Mouse (Mus musculus) stomach, embryonic 14.5 days (tissue): ENCODE data around the gene Hoxa11. TPM values are rescaled to one million over a fixed set of nuclear protein-coding genes. Genes with fewer than 3 reads are reported as not detected.

Source experiments
- ATAC-seq: fragments of 200-750 bp; cut with Nextera tagmentation; 2 replicates; pipeline ENCODE4 v1.8.0; 2017; ENCODE audit warnings: low read depth, moderate TSS enrichment; ENCODE audit not compliant: insufficient number of reproducible peaks, insufficient read depth, low FRiP score
- H3K27ac ChIP-seq: fragments of 300-500 bp; sonication (generic); 2 replicates; pipeline ENCODE4 v1.5.1; 2014; ENCODE audit warnings: mild to moderate bottlenecking, low read length, moderate library complexity, mixed read lengths
- H3K27me3 ChIP-seq: fragments of 300-500 bp; sonication (generic); 2 replicates; pipeline ENCODE4 v1.6.1; 2014; ENCODE audit warnings: low read length, control low read depth, mixed read lengths; ENCODE audit not compliant: control insufficient read depth, insufficient read depth
- H3K36me3 ChIP-seq: fragments of 300-500 bp; sonication (generic); 2 replicates; pipeline ENCODE4 v1.6.1; 2014; ENCODE audit warnings: mild to moderate bottlenecking, control low read depth, low read length, moderate library complexity, mixed read lengths; ENCODE audit not compliant: control insufficient read depth, insufficient read depth
- H3K4me1 ChIP-seq: fragments of 300-500 bp; sonication (generic); 2 replicates; pipeline ENCODE4 v1.6.1; 2014; ENCODE audit warnings: low read length, control low read depth, mixed read lengths; ENCODE audit not compliant: control insufficient read depth, insufficient read depth
- H3K4me2 ChIP-seq: fragments of 300-500 bp; sonication (generic); replicated peaks from 2 replicates; pipeline ENCODE4 v1.6.1; 2014; ENCODE audit warnings: low read depth, low read length, control low read depth
- H3K4me3 ChIP-seq: fragments of 300-500 bp; sonication (generic); 2 replicates; pipeline ENCODE4 v1.5.1; 2014; ENCODE audit warnings: low read depth, low read length, control low read depth
- H3K9ac ChIP-seq: fragments of 300-500 bp; sonication (generic); replicated peaks from 2 replicates; pipeline ENCODE4 v1.6.1; 2014; ENCODE audit warnings: low read depth, mild to moderate bottlenecking, control low read depth, low read length, moderate library complexity, mixed read lengths
- H3K9me3 ChIP-seq: fragments of 300-500 bp; sonication (generic); 2 replicates; pipeline ENCODE4 v1.6.1; 2016; ENCODE audit warnings: low read depth, low read length, control low read depth; ENCODE audit not compliant: control insufficient read depth
- WGBS: fragments of 180-500 bp; shearing (Covaris S2); extraction: QIAGEN DNeasy Blood & Tissue Kit; methylation state at CpG from one replicate; pipeline ENCODE4 v1.1.7; 2014; 5-methylcytosine and 5-hydroxymethylcytosine counted together
- polyA plus RNA-seq: library from polyadenylated mRNA; unstranded; fragments of >200 nt; fragmentation: Nextera tagmentation; extraction: Ambion mirVana; gene quantifications from 2 replicates; pipeline ENCODE4 v1.2.1, GENCODE M21; 2014

Hoxa11 gene
- polyA plus RNA-seq, 1 experiment from 2014 or later = not detected

GRCm38 (mm10) chr6:52216691-52217458 lies 28.7 kb downstream of the Hoxa11 start:
- H3K4me1 ChIP-seq = 0 out of 2 replicates have a peak, but pooled peaks cover 4% of the 10 kb centered on the region

DNA sequence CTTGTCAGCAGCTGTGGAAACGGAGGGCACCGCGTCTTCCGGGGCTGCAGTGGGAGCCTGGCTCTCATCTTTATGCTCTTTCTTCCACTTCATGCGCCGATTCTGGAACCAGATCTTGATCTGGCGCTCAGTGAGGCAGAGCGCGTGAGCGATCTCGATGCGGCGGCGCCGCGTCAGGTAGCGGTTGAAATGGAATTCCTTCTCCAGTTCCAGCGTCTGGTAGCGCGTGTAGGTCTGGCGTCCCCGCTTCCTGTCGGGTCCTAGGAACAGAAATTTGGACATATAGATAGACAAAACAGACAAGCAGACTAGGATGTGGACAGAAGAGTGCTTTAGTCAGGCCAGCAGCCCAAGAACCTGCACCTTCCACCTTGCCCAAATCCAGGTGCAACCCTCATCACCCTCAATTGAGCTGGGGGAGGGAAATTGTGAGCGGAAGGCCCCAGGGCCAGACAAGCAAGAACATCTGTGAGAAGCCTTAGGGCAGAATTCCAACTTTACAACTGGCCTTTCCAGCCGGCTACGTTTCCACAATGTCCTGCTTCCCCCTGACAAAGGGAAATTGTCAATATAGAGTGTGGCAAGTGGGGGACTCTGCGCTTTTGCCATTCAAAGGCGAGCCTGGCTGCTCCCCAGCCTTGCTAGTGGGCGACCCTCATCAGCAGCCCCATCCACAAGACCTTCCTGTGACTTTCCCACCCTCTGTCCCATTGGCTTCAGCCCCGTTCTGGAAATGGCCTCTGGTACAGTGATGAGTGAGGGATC lies 29.7 kb downstream of the Hoxa11 start:
- WGBS = 4% methylated on average over 30 of the region's 30 CpGs
- no peak for ATAC-seq
- peak overlapping the region; percentile 41 for H3K4me3 ChIP-seq
- H3K9ac ChIP-seq = peak overlapping the region; percentile 26
- H3K4me2 ChIP-seq = peak overlapping the region; percentile 44
- H3K9me3 ChIP-seq = no peaks in the 10 kb centered on the region
- H3K36me3 ChIP-seq = no peaks in the 10 kb centered on the region
- 0 out of 2 replicates have a peak, but pooled peaks cover 4% of the 10 kb centered on the region for H3K4me1 ChIP-seq
- H3K27ac ChIP-seq = peak overlapping the region; percentile 6; the same call in 1 of the 2 replicates
- peaks cover 59% of the 10 kb centered on the region for H3K27me3 ChIP-seq

More at GRCm38 (mm10) chr6:52216691-52217458, 28.7 kb downstream of the Hoxa11 start:
- WGBS = 2% methylated on average over 60 of the region's 60 CpGs
- H3K36me3 ChIP-seq = no peaks in the 10 kb centered on the region
- peak overlapping the region; percentile 31 for H3K9ac ChIP-seq
- peak overlapping the region; percentile 44; the same call in 1 of the 2 replicates for H3K27ac ChIP-seq
- H3K9me3 ChIP-seq = no peaks in the 10 kb centered on the region
- H3K4me3 ChIP-seq = peak overlapping the region; percentile 41
- H3K4me2 ChIP-seq = peak overlapping the region; percentile 44
- peaks cover 55% of the 10 kb centered on the region for H3K27me3 ChIP-seq
- no peak for ATAC-seq

DNA sequence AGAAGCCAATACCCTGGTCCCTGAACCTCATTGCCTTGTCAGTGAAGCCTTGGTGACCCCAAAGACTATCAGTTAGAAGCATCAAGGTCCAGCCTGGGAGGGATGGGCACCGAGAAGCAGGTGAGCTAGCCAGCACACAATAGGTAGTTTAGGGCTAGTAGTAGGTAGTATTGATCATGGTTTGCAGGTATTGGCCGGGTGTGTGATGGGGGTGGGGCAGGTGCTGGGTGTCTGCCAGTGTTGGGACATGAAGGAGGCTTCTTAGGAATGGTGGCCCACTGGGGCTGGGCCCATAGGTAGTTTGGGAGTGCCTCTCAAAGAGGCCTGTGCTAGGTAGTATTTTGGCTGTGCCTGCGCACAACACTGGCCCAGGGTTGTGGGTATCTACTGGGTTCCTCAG lies 30.5 kb downstream of the Hoxa11 start:
- Histone ChIP-seq H3K4me3 (no peak overlapping the region), H3K36me3 (no peaks in the 10 kb centered on the region), H3K4me1 (0 out of 2 replicates have a peak, but pooled peaks cover 4% of the 10 kb centered on the region), H3K4me2 (peak overlapping the region; percentile 44; the same call in 1 of the 2 replicates), H3K27me3 (peaks cover 54% of the 10 kb centered on the region), H3K9me3 (no peaks in the 10 kb centered on the region), H3K27ac (no peak overlapping the region), H3K9ac (no peak overlapping the region)
- WGBS = 31% methylated on average over 3 of the region's 3 CpGs
- no peak for ATAC-seq

- Histone ChIP-seq H3K27me3 (peaks cover 51% of the 10 kb centered on the region), H3K27ac (no peak overlapping the region), H3K4me3 (no peak overlapping the region), H3K36me3 (no peaks in the 10 kb centered on the region), H3K4me1 (0 out of 2 replicates have a peak, but pooled peaks cover 4% of the 10 kb centered on the region), H3K9me3 (no peaks in the 10 kb centered on the region), H3K4me2 (peak overlapping the region; percentile 35; the same call in 1 of the 2 replicates), H3K9ac (no peak overlapping the region)
- no peak for ATAC-seq
- 21% methylated on average over 5 of the region's 5 CpGs for WGBS
Observed at GRCm38 (mm10) chr6:52214271-52214670, 31.3 kb downstream of the Hoxa11 start.

DNA sequence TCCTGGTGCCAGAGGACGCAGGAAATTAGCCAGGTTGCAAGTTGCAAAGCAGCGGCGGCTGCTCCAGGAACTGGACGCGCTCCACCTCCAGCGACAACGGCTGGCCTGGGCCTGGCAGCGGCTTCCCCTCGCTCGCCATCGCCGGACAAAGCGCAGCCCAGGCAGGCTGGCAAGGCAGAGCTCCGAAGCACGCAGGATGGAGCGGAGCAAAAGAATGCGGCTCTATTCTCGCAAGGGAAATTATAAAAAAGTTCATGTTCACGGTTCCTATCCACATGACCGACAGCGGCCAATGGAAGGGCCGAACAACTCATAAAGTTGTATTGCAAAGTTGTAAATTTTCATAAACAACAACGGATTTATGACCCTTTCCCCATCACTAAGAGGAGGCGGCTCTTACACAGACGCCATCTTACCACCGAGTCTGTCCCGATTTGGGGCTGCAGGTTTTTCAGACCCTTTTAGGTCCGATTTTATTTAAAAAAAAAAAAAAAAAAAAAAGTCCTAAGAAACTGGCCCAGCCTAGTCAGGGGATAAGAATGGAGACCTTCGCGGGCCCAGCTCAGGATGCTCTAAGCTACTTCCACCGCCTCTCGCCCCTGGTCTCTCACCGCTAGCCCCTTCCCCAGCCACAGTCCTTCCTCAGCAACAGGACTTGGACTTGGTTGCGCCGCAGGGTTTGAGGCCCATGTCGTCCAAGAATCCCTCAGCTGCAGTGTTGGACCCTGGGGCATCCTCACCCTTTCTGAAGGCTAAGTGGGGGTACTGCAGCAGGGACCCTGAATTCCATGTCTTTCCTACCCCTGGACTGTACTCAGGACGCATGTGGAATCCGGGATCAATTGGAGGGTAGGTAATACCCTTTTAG lies 32.3 kb downstream of the Hoxa11 start, which contains the start of the genes Hoxa3 and Gm28308:
Gene Hoxa3, minus strand, starts transcription at position 218 of the 868 bp plus-strand sequence.
Gene Gm28308, minus strand, starts transcription at position 221 of the 868 bp plus-strand sequence.
- H3K36me3 ChIP-seq = no peaks in the 10 kb centered on the region
- H3K4me3 ChIP-seq = peak within 1 kb of the TSS; percentile 47
- peaks cover 42% of the 10 kb centered on the region for H3K27me3 ChIP-seq
- H3K4me1 ChIP-seq = 0 out of 2 replicates have a peak, but pooled peaks cover 4% of the 10 kb centered on the region
- H3K9me3 ChIP-seq = no peaks in the 10 kb centered on the region
- 0 out of 2 replicates have a peak, but pooled peaks have one; percentile 29 for ATAC-seq
- peak within 1 kb of the TSS; percentile 62 for H3K9ac ChIP-seq
- H3K27ac ChIP-seq = peak within 1 kb of the TSS; percentile 84
- 4% methylated on average over 38 of the region's 38 CpGs for WGBS
- H3K4me2 ChIP-seq = peak within 1 kb of the TSS; percentile 78

GRCm38 (mm10) chr6:52212556-52213118 lies 33.0 kb downstream of the Hoxa11 start:
- H3K36me3 ChIP-seq = no peaks in the 10 kb centered on the region
- peak overlapping the region; percentile 62 for H3K9ac ChIP-seq
- H3K4me1 ChIP-seq = 0 out of 2 replicates have a peak, but pooled peaks cover 2% of the 10 kb centered on the region
- peak overlapping the region; percentile 78 for H3K4me2 ChIP-seq
- no peak for ATAC-seq
- H3K9me3 ChIP-seq = no peaks in the 10 kb centered on the region
- WGBS = 3% methylated on average over 22 of the region's 22 CpGs
- H3K4me3 ChIP-seq = peak overlapping the region; percentile 47
- H3K27me3 ChIP-seq = peaks cover 36% of the 10 kb centered on the region
- peak overlapping the region; percentile 84 for H3K27ac ChIP-seq

DNA sequence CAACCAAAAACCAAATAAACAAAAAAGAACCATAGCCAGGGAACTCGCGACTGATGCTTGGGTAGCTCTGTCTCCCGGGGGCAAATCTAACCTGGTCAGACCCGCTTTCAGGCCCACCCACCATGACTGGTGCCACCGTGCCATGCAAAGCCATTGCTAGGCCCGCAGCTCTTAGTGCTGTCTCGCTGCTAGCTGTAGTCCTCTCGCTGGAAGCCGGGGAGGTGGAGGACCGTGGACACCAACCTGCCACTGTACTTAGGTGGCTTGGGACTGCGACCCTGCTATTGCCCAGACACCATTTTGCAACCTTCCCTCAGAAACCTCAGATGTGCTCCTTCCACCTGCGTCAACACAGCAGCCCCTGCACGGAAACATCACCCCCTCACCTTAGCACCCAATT lies 33.6 kb downstream of the Hoxa11 start:
- peaks cover 36% of the 10 kb centered on the region for H3K27me3 ChIP-seq
- H3K4me2 ChIP-seq = peak overlapping the region; percentile 78

More for the DNA sequence above, 33.6 kb downstream of the Hoxa11 start:
- Histone ChIP-seq H3K9me3 (no peaks in the 10 kb centered on the region), H3K4me1 (no peaks in the 10 kb centered on the region), H3K9ac (peak overlapping the region; percentile 62), H3K36me3 (no peaks in the 10 kb centered on the region), H3K4me3 (peak overlapping the region; percentile 47), H3K27ac (peak overlapping the region; percentile 84; the same call in 1 of the 2 replicates)
- WGBS = 5% methylated on average over 13 of the region's 13 CpGs
- ATAC-seq = no peak
